Mouse (Mus musculus) lung, adult 2 months (tissue): ENCODE data around the gene Nmt1.

ENCODE experiments used
- CTCF ChIP-seq: fragments of 200-500 bp; IDR thresholded peaks from 2 replicates; pipeline ENCODE4 v1.5.1; 2011; ENCODE audit warnings: mild to moderate bottlenecking, low read length, control low read depth; ENCODE audit not compliant: insufficient read depth
- POLR2A ChIP-seq: fragments of 200-500 bp; IDR thresholded peaks from 2 replicates; pipeline ENCODE4 v1.6.1; 2011; ENCODE audit warnings: low read depth, mild to moderate bottlenecking, control low read depth, low read length, borderline replicate concordance; ENCODE audit errors: extremely low read depth

- TF ChIP-seq CTCF (no peak), POLR2A (no peak)
These were observed 30.6 kb downstream of the Nmt1 start for GRCm38 (mm10) chr11:103058499-103059085.
